Mouse (Mus musculus) hindbrain, embryonic 15.5 days (tissue): ENCODE measurements around the gene Fap. TPM values are rescaled to one million over a fixed set of nuclear protein-coding genes. Genes with fewer than 3 reads are reported as not detected.

Source experiments
- ATAC-seq: fragments of 200-750 bp; cut with Nextera tagmentation; 2 replicates; pipeline ENCODE4 v1.8.0; 2017; ENCODE audit warnings: low read depth, moderate number of reproducible peaks, moderate TSS enrichment; ENCODE audit not compliant: low FRiP score
- H3K27ac ChIP-seq: fragments of 300-500 bp; sonication (generic); replicated peaks from 2 replicates; pipeline ENCODE4 v1.5.1; 2015; ENCODE audit warnings: mild to moderate bottlenecking, inconsistent platforms
- H3K27me3 ChIP-seq: fragments of 300-500 bp; sonication (generic); 2 replicates; pipeline ENCODE4 v1.6.1; 2015; ENCODE audit warnings: control low read depth, inconsistent platforms
- H3K36me3 ChIP-seq: fragments of 300-500 bp; sonication (generic); 2 replicates; pipeline ENCODE4 v1.6.1; 2015; ENCODE audit warnings: control low read depth, inconsistent platforms
- H3K4me1 ChIP-seq: fragments of 300-500 bp; sonication (generic); replicated peaks from 2 replicates; pipeline ENCODE4 v1.6.1; 2015; ENCODE audit warnings: control low read depth, inconsistent platforms
- H3K4me2 ChIP-seq: fragments of 300-500 bp; sonication (generic); 2 replicates; pipeline ENCODE4 v1.6.1; 2015; ENCODE audit warnings: moderate library complexity, mild to moderate bottlenecking, inconsistent platforms
- H3K4me3 ChIP-seq: fragments of 300-500 bp; sonication (generic); 2 replicates; pipeline ENCODE4 v1.5.1; 2015; ENCODE audit warnings: mild to moderate bottlenecking, inconsistent platforms
- H3K9ac ChIP-seq: fragments of 300-500 bp; sonication (generic); 2 replicates; pipeline ENCODE4 v1.6.1; 2015; ENCODE audit warnings: inconsistent platforms
- H3K9me3 ChIP-seq: fragments of 300-500 bp; sonication (generic); 2 replicates; pipeline ENCODE4 v1.6.1; 2016; ENCODE audit warnings: control low read depth, inconsistent platforms
- WGBS: fragments of 180-500 bp; shearing (Covaris S2); methylation state at CpG from one replicate; pipeline ENCODE4 v1.1.7; 2015; 5-methylcytosine and 5-hydroxymethylcytosine counted together
- polyA plus RNA-seq: library from polyadenylated mRNA; unstranded; fragments of >200 nt; fragmentation: Nextera tagmentation; extraction: Ambion mirVana; gene quantifications from 2 replicates; pipeline ENCODE4 v1.2.1, GENCODE M21; 2015

Gene Fap
- polyA plus RNA-seq, 1 experiment from 2014 or later = 0.74 TPM

- Histone ChIP-seq H3K9me3 (no peaks in the 10 kb centered on the region), H3K4me2 (no peak overlapping the region), H3K4me3 (no peak overlapping the region), H3K4me1 (no peaks in the 10 kb centered on the region), H3K36me3 (no peaks in the 10 kb centered on the region), H3K27me3 (no peaks in the 10 kb centered on the region), H3K9ac (no peak overlapping the region), H3K27ac (no peak overlapping the region)
- ATAC-seq = no peak
- 84% methylated on average over 7 of the region's 7 CpGs for WGBS
Observed at GRCm38 (mm10) chr2:62574250-62574649, 375 bp upstream of the Fap start.

DNA sequence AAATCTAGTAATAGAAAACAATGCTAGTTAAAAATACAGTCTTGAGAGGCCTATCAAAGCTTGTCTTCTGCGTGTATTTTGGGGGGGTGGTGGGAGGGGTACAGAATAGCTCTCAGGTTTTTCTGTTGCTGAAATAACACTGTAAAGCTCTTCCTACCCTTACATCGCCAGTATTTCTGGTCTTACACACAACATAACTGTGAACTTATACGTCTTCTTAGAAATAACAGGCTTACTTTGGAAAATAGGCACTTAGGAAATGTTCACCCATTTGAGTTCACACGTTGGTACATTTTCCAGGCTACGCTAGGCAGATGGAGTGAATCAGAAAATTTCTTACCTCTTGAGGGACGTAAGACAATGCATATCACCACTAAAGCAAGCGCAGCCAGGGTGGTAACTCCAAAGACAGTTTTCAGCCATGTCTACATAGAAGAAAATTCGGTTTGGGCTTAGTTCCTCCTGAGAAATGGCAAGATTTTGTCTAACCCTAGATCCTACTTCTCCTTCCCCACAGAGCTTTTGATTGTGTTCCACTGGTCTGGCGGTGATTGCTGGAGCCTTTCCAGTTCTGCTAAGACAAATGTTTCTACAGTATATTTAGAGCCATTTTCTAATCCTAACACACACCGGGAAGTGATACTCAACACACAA lies 649 bp downstream of the Fap start:
- Histone ChIP-seq H3K27me3 (no peaks in the 10 kb centered on the region), H3K9me3 (no peaks in the 10 kb centered on the region), H3K9ac (no peak overlapping the region), H3K4me2 (no peak overlapping the region), H3K4me3 (no peak overlapping the region), H3K27ac (no peak overlapping the region), H3K4me1 (no peaks in the 10 kb centered on the region), H3K36me3 (no peaks in the 10 kb centered on the region)
- WGBS = 81% methylated on average over 10 of the region's 10 CpGs
- ATAC-seq = no peak

GRCm38 (mm10) chr2:62564687-62565086 lies 9.2 kb downstream of the Fap start:
- H3K27me3 ChIP-seq = no peaks in the 10 kb centered on the region
- ATAC-seq = no peak
- no peak overlapping the region for H3K9ac ChIP-seq
- no peak overlapping the region for H3K27ac ChIP-seq
- H3K9me3 ChIP-seq = no peaks in the 10 kb centered on the region
- no peaks in the 10 kb centered on the region for H3K4me1 ChIP-seq
- H3K4me3 ChIP-seq = no peak overlapping the region
- H3K36me3 ChIP-seq = no peaks in the 10 kb centered on the region
- 97% methylated on average over 1 of the region's 1 CpGs for WGBS
- H3K4me2 ChIP-seq = no peak overlapping the region

DNA sequence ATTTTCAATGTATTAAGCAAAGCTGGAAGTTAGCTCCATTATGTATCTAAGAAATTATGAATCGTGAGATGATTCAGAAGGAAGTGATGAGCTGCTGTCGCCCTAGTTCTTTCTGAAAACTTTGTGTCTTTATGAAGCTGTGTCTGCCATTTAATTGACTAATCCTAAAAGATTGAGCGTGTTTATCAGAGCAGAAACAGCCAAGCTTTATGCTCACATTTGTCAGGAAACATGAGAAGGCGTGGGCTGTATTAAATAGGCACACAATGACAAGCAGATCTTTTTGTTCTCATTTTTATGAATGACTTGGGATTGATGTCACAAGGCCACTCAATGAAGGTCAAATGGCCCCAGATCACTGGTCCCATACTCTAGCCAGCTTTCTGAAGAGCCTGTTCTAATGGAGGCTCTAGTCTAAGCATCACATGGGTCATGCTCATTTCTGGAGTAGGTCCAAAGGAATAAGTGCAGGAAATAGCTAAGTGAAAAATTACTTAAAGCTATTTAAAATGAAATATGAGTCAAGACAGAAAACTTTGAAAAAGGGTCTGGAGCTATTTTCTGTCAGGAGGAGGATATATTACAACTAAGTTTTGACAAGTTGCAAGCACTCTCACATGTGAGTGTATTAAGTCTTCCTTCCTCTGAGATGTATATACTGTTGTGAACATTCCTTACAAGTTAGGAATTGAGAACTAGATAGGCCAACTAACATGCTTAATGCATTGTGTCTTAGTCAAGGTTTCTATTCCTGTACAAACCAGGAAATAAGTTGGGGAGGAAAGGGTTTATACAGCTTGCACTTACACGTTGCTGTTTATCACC lies 11.0 kb downstream of the Fap start:
- no peak overlapping the region for H3K4me2 ChIP-seq
- H3K36me3 ChIP-seq = no peaks in the 10 kb centered on the region
- no peak overlapping the region for H3K4me3 ChIP-seq
- no peak for ATAC-seq
- WGBS = 75% methylated on average over 5 of the region's 5 CpGs
- H3K27me3 ChIP-seq = no peaks in the 10 kb centered on the region
- no peaks in the 10 kb centered on the region for H3K9me3 ChIP-seq
- H3K4me1 ChIP-seq = no peaks in the 10 kb centered on the region
- no peak overlapping the region for H3K27ac ChIP-seq
- no peak overlapping the region for H3K9ac ChIP-seq

DNA sequence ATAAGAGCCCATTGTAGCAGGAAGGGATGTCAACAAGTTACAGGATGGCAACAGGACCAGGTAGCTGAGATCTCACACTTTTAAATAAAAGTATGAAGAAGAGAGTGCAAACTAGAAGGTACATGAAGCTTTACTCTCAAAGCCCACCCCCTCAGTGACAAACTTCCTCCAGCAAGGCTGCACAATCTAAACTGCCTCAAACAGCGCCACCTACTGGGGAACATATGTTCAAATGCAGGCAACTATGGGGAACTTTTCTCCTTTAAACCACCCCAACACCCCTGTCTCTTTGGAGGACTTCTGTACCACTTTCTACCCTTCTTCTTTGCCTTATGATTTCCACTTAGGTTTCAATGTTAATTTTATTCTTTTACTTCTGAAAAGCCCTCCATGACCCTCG lies 16.5 kb downstream of the Fap start:
- no peak overlapping the region for H3K9ac ChIP-seq
- no peak for ATAC-seq
- H3K36me3 ChIP-seq = no peaks in the 10 kb centered on the region
- H3K4me2 ChIP-seq = no peak overlapping the region
- no peak overlapping the region for H3K4me3 ChIP-seq
- 87% methylated on average over 2 of the region's 2 CpGs for WGBS
- no peaks in the 10 kb centered on the region for H3K27me3 ChIP-seq
- H3K9me3 ChIP-seq = no peaks in the 10 kb centered on the region
- no peak overlapping the region for H3K27ac ChIP-seq
- H3K4me1 ChIP-seq = no peaks in the 10 kb centered on the region

DNA sequence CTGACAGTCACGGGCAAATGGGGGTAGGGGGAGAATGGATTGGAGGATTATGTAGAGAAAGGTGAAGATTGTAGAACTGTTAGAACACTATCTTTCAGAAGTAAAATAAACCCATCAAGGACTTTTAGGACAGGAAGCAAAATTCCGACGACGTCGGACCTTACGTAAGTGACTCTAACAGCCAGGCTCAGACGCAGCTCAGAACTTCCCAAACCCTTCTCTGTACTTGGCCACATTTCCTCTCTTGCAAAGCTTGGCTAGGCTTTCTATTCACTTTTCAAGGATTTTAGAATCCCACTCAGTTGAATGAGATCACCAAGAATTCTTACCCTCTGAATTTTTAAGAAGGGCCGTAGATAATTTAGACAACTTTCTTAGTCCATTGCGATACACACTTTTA lies 17.5 kb downstream of the Fap start:
- H3K27me3 ChIP-seq = no peaks in the 10 kb centered on the region
- 95% methylated on average over 9 of the region's 9 CpGs for WGBS
- no peaks in the 10 kb centered on the region for H3K36me3 ChIP-seq
- no peak overlapping the region for H3K9ac ChIP-seq
- no peak overlapping the region for H3K4me3 ChIP-seq
- no peak overlapping the region for H3K4me2 ChIP-seq
- H3K9me3 ChIP-seq = no peaks in the 10 kb centered on the region
- no peaks in the 10 kb centered on the region for H3K4me1 ChIP-seq
- ATAC-seq = no peak
- H3K27ac ChIP-seq = no peak overlapping the region

DNA sequence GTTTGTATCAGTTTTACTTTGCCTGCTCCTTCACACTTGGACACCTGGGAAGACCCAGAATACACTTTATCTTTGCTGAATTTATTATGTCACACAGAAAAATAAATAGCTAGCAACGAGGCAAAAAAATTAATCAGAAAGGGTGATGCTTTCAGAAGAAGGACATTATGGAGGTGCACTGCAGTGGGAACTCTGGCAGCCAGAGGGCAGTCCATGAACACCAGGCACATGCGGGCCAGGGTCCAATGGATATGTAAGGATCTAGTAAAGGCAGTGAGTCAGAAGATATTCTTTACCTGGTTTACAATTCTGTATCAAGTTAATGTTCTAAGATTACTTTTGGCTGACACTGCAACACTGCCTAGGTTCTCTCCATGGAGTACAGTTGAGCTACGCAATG lies 24.2 kb downstream of the Fap start:
- ATAC-seq = no peak
- no peak overlapping the region for H3K27ac ChIP-seq
- no peaks in the 10 kb centered on the region for H3K36me3 ChIP-seq
- 87% methylated on average over 3 of the region's 3 CpGs for WGBS
- no peak overlapping the region for H3K9ac ChIP-seq
- H3K4me1 ChIP-seq = no peaks in the 10 kb centered on the region
- H3K4me3 ChIP-seq = no peak overlapping the region
- H3K9me3 ChIP-seq = no peaks in the 10 kb centered on the region
- H3K27me3 ChIP-seq = no peaks in the 10 kb centered on the region
- H3K4me2 ChIP-seq = no peak overlapping the region

DNA sequence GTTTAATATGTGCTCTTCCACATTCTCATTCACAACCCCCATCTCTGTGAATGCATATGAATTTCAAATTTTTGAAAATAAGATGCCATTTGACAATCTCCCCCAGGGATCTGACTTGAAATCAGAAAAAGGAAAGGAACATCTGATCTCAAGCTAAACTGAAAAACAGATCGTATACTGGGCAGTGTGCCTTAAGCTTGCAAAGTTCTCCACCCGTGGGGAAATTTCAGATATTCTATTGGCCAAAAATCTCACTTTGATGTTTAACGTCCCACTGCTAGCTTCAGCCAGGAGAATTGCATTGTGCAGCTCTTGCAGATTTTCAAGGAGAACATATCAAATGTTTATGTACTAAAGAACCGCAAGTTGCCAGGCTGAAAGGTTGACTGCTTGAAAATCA lies 24.7 kb downstream of the Fap start:
- no peak overlapping the region for H3K4me2 ChIP-seq
- WGBS = 84% methylated on average over 4 of the region's 4 CpGs
- H3K9me3 ChIP-seq = no peaks in the 10 kb centered on the region
- H3K36me3 ChIP-seq = no peaks in the 10 kb centered on the region
- no peaks in the 10 kb centered on the region for H3K4me1 ChIP-seq
- H3K27me3 ChIP-seq = no peaks in the 10 kb centered on the region
- H3K9ac ChIP-seq = no peak overlapping the region
- ATAC-seq = no peak
- no peak overlapping the region for H3K4me3 ChIP-seq
- no peak overlapping the region for H3K27ac ChIP-seq

DNA sequence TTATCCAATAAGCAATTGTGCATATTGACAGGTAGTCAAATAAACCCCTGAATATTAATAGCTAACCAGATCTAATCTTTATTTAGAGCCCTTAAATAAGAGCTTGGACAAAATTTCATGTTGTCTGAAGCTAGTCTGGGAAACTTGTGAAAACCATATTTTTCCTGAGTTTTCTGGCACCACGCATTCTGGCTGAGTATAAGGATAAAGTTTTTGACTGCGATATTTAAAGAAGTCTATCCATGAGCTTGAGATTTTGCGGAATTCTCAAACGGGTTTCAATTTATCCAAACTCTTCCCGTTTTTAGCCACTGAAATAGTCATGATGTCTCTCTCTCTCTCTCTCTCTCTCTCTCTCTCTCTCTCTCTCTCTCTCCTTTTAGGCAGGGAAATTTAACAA lies 25.8 kb downstream of the Fap start:
- no peak overlapping the region for H3K4me3 ChIP-seq

GRCm38 (mm10) chr2:62535483-62535882 lies 38.4 kb downstream of the Fap start:
- Histone ChIP-seq H3K4me3 (no peak overlapping the region), H3K9ac (no peak overlapping the region), H3K4me2 (no peak overlapping the region), H3K4me1 (no peaks in the 10 kb centered on the region), H3K27me3 (no peaks in the 10 kb centered on the region), H3K9me3 (no peaks in the 10 kb centered on the region), H3K27ac (no peak overlapping the region), H3K36me3 (no peaks in the 10 kb centered on the region)
- ATAC-seq = no peak
- 96% methylated on average over 8 of the region's 8 CpGs for WGBS

More for the DNA sequence above, 25.8 kb downstream of the Fap start:
- Histone ChIP-seq H3K36me3 (no peaks in the 10 kb centered on the region), H3K27ac (no peak overlapping the region), H3K4me1 (no peaks in the 10 kb centered on the region), H3K9ac (no peak overlapping the region), H3K9me3 (no peaks in the 10 kb centered on the region), H3K4me2 (no peak overlapping the region), H3K27me3 (no peaks in the 10 kb centered on the region)
- no peak for ATAC-seq
- WGBS = 94% methylated on average over 5 of the region's 5 CpGs

- 79% methylated on average over 1 of the region's 1 CpGs for WGBS
- no peaks in the 10 kb centered on the region for H3K9me3 ChIP-seq
- no peak overlapping the region for H3K4me2 ChIP-seq
- no peak overlapping the region for H3K27ac ChIP-seq
- H3K27me3 ChIP-seq = no peaks in the 10 kb centered on the region
- no peak overlapping the region for H3K9ac ChIP-seq
- H3K4me3 ChIP-seq = no peak overlapping the region
- no peaks in the 10 kb centered on the region for H3K36me3 ChIP-seq
- no peaks in the 10 kb centered on the region for H3K4me1 ChIP-seq
- ATAC-seq = no peak
Observed at GRCm38 (mm10) chr2:62531065-62531464, 42.8 kb downstream of the Fap start.

- no peak overlapping the region for H3K4me3 ChIP-seq
- no peak overlapping the region for H3K9ac ChIP-seq
- H3K36me3 ChIP-seq = no peaks in the 10 kb centered on the region
- H3K4me1 ChIP-seq = no peaks in the 10 kb centered on the region
- H3K9me3 ChIP-seq = no peaks in the 10 kb centered on the region
- 95% methylated on average over 9 of the region's 9 CpGs for WGBS
- ATAC-seq = no peak
- H3K27ac ChIP-seq = no peak overlapping the region
- no peak overlapping the region for H3K4me2 ChIP-seq
- no peaks in the 10 kb centered on the region for H3K27me3 ChIP-seq
Observed at GRCm38 (mm10) chr2:62526399-62526798, 47.5 kb downstream of the Fap start.
